Mouse (Mus musculus) forebrain, embryonic 15.5 days (tissue): ENCODE results near the gene Nek5. TPM values are rescaled to one million over a fixed set of nuclear protein-coding genes. Genes with fewer than 3 reads are reported as not detected.
A peak's percentile ranks its signal among the peaks of the same experiment; 100 is the strongest.
"Not testable (repeated sequence)": the region's sequence is repeated elsewhere in the genome, so short reads cannot be mapped to it uniquely, and the experiment has no call there.

ENCODE experiments used
- ATAC-seq: fragments of 200-750 bp; cut with Nextera tagmentation; replicated peaks from 2 replicates; pipeline ENCODE4 v1.8.0; 2017; ENCODE audit warnings: mild to moderate bottlenecking, moderate TSS enrichment, moderate library complexity
- H3K27ac ChIP-seq: fragments of 300-500 bp; sonication (generic); replicated peaks from 2 replicates; pipeline ENCODE4 v1.5.1; 2015; ENCODE audit warnings: mild to moderate bottlenecking, inconsistent platforms
- H3K27me3 ChIP-seq: fragments of 300-500 bp; sonication (generic); 2 replicates; pipeline ENCODE4 v1.6.1; 2015; ENCODE audit warnings: inconsistent platforms
- H3K36me3 ChIP-seq: fragments of 300-500 bp; sonication (generic); 2 replicates; pipeline ENCODE4 v1.6.1; 2015; ENCODE audit warnings: mild to moderate bottlenecking, inconsistent platforms
- H3K4me1 ChIP-seq: fragments of 300-500 bp; sonication (generic); 2 replicates; pipeline ENCODE4 v1.6.1; 2015; ENCODE audit warnings: inconsistent platforms
- H3K4me2 ChIP-seq: fragments of 300-500 bp; sonication (generic); replicated peaks from 2 replicates; pipeline ENCODE4 v1.6.1; 2015; ENCODE audit warnings: mild to moderate bottlenecking, inconsistent platforms
- H3K4me3 ChIP-seq: fragments of 300-500 bp; sonication (generic); 2 replicates; pipeline ENCODE4 v1.5.1; 2015; ENCODE audit warnings: mild to moderate bottlenecking, inconsistent platforms
- H3K9ac ChIP-seq: fragments of 300-500 bp; sonication (generic); replicated peaks from 2 replicates; pipeline ENCODE4 v1.6.1; 2015; ENCODE audit warnings: mild to moderate bottlenecking, inconsistent platforms
- H3K9me3 ChIP-seq: fragments of 300-500 bp; sonication (generic); 2 replicates; pipeline ENCODE4 v1.6.1; 2016; ENCODE audit warnings: inconsistent platforms
- WGBS: fragments of 180-500 bp; shearing (Covaris S2); methylation state at CpG from one replicate; pipeline ENCODE4 v1.1.7; 2015; ENCODE audit warnings: mixed read lengths; 5-methylcytosine and 5-hydroxymethylcytosine counted together
- polyA plus RNA-seq: library from polyadenylated mRNA; unstranded; fragments of >200 nt; fragmentation: Nextera tagmentation; extraction: Ambion mirVana; gene quantifications from 2 replicates; pipeline ENCODE4 v1.2.1, GENCODE M21; 2015

The Nek5 gene
- polyA plus RNA-seq, 1 experiment from 2014 or later: 1.1 TPM

GRCm38 (mm10) chr8:22143764-22144491, 19.1 kb upstream of the Nek5 start:
- Histone ChIP-seq H3K9ac (no peak overlapping the region), H3K27me3 (no peaks in the 10 kb centered on the region), H3K4me2 (no peak overlapping the region), H3K27ac (no peak overlapping the region), H3K4me1 (no peaks in the 10 kb centered on the region), H3K9me3 (no peaks in the 10 kb centered on the region), H3K36me3 (peaks cover 10% of the 10 kb centered on the region; the same call in 1 of the 2 replicates), H3K4me3 (no peak overlapping the region)
- 82% methylated on average over 1 of the region's 1 CpGs for WGBS
- no peak for ATAC-seq

DNA sequence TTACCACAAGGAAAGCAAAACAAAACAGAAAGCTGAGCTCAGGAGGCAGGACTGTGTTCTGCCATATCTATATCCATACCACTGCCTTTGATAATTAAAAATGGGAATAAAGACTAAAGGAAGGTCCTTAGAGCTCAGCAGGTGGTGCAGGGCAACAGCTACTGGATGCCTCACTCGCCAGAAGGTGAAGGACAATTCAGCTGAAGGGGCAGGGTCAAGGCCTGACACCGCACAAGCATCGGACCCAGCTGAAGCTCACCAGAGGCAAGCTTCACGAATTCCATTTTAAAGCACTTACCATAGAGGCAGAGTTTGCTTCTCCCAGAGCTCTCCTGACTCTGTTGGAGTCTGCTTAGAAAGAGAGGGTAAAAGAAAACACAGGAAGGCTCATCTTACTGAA, 17.7 kb upstream of the Nek5 start:
- Histone ChIP-seq H3K27me3 (no peaks in the 10 kb centered on the region), H3K9ac (no peak overlapping the region), H3K4me3 (no peak overlapping the region), H3K4me1 (no peaks in the 10 kb centered on the region), H3K36me3 (0 out of 2 replicates have a peak, but pooled peaks cover 3% of the 10 kb centered on the region), H3K9me3 (no peaks in the 10 kb centered on the region), H3K4me2 (no peak overlapping the region), H3K27ac (no peak overlapping the region)
- WGBS: 82% methylated on average over 4 of the region's 4 CpGs
- no peak for ATAC-seq

- Histone ChIP-seq H3K4me2 (no peak overlapping the region), H3K4me1 (no peaks in the 10 kb centered on the region), H3K36me3 (0 out of 2 replicates have a peak, but pooled peaks cover 3% of the 10 kb centered on the region), H3K9me3 (no peaks in the 10 kb centered on the region), H3K9ac (no peak overlapping the region), H3K27ac (no peak overlapping the region), H3K4me3 (no peak overlapping the region), H3K27me3 (no peaks in the 10 kb centered on the region)
- ATAC-seq: no peak
- 92% methylated on average over 4 of the region's 4 CpGs for WGBS
Measured at GRCm38 (mm10) chr8:22141836-22142385, 17.1 kb upstream of the Nek5 start.

- not testable (repeated sequence) for H3K4me2 ChIP-seq, H3K9me3 ChIP-seq, H3K4me1 ChIP-seq, H3K27me3 ChIP-seq, H3K4me3 ChIP-seq, H3K27ac ChIP-seq, H3K36me3 ChIP-seq, H3K9ac ChIP-seq, ATAC-seq
- 72% methylated on average over 9 of the region's 9 CpGs for WGBS
Measured at GRCm38 (mm10) chr8:22136462-22136861, 11.6 kb upstream of the Nek5 start.

DNA sequence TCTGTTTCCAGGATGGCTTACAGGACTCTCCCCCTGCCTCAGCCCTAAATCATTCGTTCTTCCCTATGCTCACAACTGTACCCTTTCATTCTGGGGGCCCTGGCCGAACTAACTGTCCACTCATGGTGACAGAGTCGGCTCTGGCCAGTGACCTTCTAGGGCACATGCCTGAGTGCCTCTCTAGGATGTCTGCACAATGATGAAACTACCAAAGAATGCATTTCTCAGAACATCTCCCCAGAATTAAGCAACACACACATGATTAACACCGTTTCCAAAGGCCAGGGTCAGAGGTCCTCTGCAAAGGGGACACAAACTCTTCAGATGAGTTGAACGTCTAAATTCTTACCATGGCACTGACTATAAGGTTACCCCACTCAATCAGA, 9.9 kb upstream of the Nek5 start:
- no peak overlapping the region for H3K4me2 ChIP-seq
- H3K27ac ChIP-seq: no peak overlapping the region
- H3K4me3 ChIP-seq: no peak overlapping the region
- no peaks in the 10 kb centered on the region for H3K27me3 ChIP-seq
- ATAC-seq: no peak
- no peaks in the 10 kb centered on the region for H3K9me3 ChIP-seq
- WGBS: 78% methylated on average over 5 of the region's 5 CpGs
- H3K4me1 ChIP-seq: no peaks in the 10 kb centered on the region
- H3K36me3 ChIP-seq: 0 out of 2 replicates have a peak, but pooled peaks cover 6% of the 10 kb centered on the region
- no peak overlapping the region for H3K9ac ChIP-seq

DNA sequence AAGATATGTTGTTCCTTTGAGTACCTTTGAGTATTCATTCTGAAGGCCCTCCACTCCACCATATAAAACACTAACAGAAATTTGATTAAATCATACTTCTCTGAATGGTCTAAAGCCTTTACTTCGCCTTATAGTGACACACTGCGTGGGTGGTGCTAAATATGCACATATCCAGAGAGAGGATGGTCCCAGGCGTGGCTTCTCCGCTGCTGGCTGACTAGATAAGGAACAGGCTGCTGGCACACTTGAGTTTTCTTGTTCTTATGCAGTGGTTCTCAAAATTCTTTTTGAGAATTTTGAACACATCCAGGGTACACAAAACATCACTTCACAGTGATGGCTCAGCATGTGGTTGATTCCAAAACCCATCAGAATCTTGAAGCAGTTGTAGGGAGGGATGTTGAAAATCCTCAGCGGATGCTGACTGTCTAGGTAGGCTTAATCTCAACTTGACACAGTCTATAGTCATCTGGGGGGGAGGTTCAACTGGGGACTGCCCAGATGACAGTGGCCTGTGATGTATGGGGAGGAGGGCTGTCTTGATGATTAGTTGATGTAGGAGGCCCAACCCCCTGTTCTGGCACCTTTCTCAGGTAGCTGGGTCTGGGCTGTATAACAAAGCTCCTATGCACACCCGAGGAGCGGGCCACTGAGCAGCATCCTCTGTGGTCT, 9.4 kb upstream of the Nek5 start:
- Histone ChIP-seq H3K27me3 (no peaks in the 10 kb centered on the region), H3K4me1 (no peaks in the 10 kb centered on the region), H3K9ac (no peak overlapping the region), H3K4me2 (no peak overlapping the region), H3K9me3 (no peaks in the 10 kb centered on the region), H3K27ac (no peak overlapping the region), H3K4me3 (no peak overlapping the region), H3K36me3 (0 out of 2 replicates have a peak, but pooled peaks cover 8% of the 10 kb centered on the region)
- ATAC-seq: no peak
- 92% methylated on average over 7 of the region's 7 CpGs for WGBS

GRCm38 (mm10) chr8:22132062-22132461, 7.2 kb upstream of the Nek5 start:
- H3K27ac ChIP-seq: no peak overlapping the region
- H3K36me3 ChIP-seq: 0 out of 2 replicates have a peak, but pooled peaks cover 13% of the 10 kb centered on the region
- ATAC-seq: no peak
- no peaks in the 10 kb centered on the region for H3K27me3 ChIP-seq
- H3K4me1 ChIP-seq: no peaks in the 10 kb centered on the region
- 89% methylated on average over 12 of the region's 12 CpGs for WGBS
- H3K9me3 ChIP-seq: no peaks in the 10 kb centered on the region
- no peak overlapping the region for H3K4me3 ChIP-seq
- H3K4me2 ChIP-seq: no peak overlapping the region
- H3K9ac ChIP-seq: no peak overlapping the region

- ATAC-seq: no peak
- Histone ChIP-seq H3K4me2 (no peak overlapping the region), H3K4me1 (no peaks in the 10 kb centered on the region), H3K4me3 (no peak overlapping the region), H3K9me3 (no peaks in the 10 kb centered on the region), H3K9ac (no peak overlapping the region), H3K36me3 (no peaks in the 10 kb centered on the region), H3K27ac (no peak overlapping the region), H3K27me3 (no peaks in the 10 kb centered on the region)
- 78% methylated on average over 4 of the region's 4 CpGs for WGBS
Measured at GRCm38 (mm10) chr8:22107020-22107419, 17.8 kb downstream of the Nek5 start.

GRCm38 (mm10) chr8:22091568-22091967, 33.3 kb downstream of the Nek5 start:
- Histone ChIP-seq H3K4me2 (no peak overlapping the region), H3K4me3 (no peak overlapping the region), H3K4me1 (no peaks in the 10 kb centered on the region), H3K27me3 (no peaks in the 10 kb centered on the region), H3K27ac (no peak overlapping the region), H3K9ac (no peak overlapping the region), H3K9me3 (no peaks in the 10 kb centered on the region), H3K36me3 (no peaks in the 10 kb centered on the region)
- no peak for ATAC-seq
- WGBS: 49% methylated on average over 8 of the region's 8 CpGs

- 97% methylated on average over 4 of the region's 4 CpGs for WGBS
- no peaks in the 10 kb centered on the region for H3K9me3 ChIP-seq
- no peak for ATAC-seq
- no peak overlapping the region for H3K9ac ChIP-seq
- no peak overlapping the region for H3K27ac ChIP-seq
- H3K36me3 ChIP-seq: no peaks in the 10 kb centered on the region
- H3K4me2 ChIP-seq: no peak overlapping the region
- H3K4me1 ChIP-seq: no peaks in the 10 kb centered on the region
- no peaks in the 10 kb centered on the region for H3K27me3 ChIP-seq
- H3K4me3 ChIP-seq: no peak overlapping the region
Measured at GRCm38 (mm10) chr8:22089226-22089625, 35.6 kb downstream of the Nek5 start.

- Histone ChIP-seq H3K4me1 (no peaks in the 10 kb centered on the region), H3K4me2 (no peak overlapping the region), H3K27ac (no peak overlapping the region), H3K27me3 (no peaks in the 10 kb centered on the region), H3K9ac (no peak overlapping the region), H3K4me3 (no peak overlapping the region), H3K36me3 (no peaks in the 10 kb centered on the region), H3K9me3 (no peaks in the 10 kb centered on the region)
- 87% methylated on average over 9 of the region's 9 CpGs for WGBS
- ATAC-seq: no peak
Measured at GRCm38 (mm10) chr8:22079313-22080007, 45.4 kb downstream of the Nek5 start.

GRCm38 (mm10) chr8:22061126-22061525, 63.7 kb downstream of the Nek5 start:
- Histone ChIP-seq H3K9ac (peak overlapping the region; percentile 48; the same call in 1 of the 2 replicates), H3K27ac (no peak overlapping the region), H3K4me3 (peak overlapping the region; percentile 71), H3K4me2 (peak overlapping the region; percentile 87), H3K36me3 (peaks cover 25% of the 10 kb centered on the region), H3K9me3 (no peaks in the 10 kb centered on the region), H3K4me1 (peaks cover 10% of the 10 kb centered on the region), H3K27me3 (peaks cover 14% of the 10 kb centered on the region; the same call in 1 of the 2 replicates)
- WGBS: 3% methylated on average over 3 of the region's 3 CpGs
- ATAC-seq: no peak
